Mouse (Mus musculus) gastrocnemius, postnatal 4 days (tissue): ENCODE data around the gene Eif4e2. TPM values are rescaled to one million over a fixed set of nuclear protein-coding genes. Genes with fewer than 3 reads are reported as not detected.

ENCODE experiments used
- DNase-seq, 2 experiments: peaks; one replicate each; pipeline ENCODE4 v3.0.0; 2021 to 2022; ENCODE audit warnings: low spot score in 2 of 2, mixed read lengths in 2 of 2
- total RNA-seq, 2 experiments: library from RNA; stranded (reverse); gene quantifications; 2 replicates each; pipeline ENCODE4 v1.2.3; 2021

The Eif4e2 gene
- total RNA-seq, 2 experiments from 2014 or later: 107 to 110 TPM

DNA sequence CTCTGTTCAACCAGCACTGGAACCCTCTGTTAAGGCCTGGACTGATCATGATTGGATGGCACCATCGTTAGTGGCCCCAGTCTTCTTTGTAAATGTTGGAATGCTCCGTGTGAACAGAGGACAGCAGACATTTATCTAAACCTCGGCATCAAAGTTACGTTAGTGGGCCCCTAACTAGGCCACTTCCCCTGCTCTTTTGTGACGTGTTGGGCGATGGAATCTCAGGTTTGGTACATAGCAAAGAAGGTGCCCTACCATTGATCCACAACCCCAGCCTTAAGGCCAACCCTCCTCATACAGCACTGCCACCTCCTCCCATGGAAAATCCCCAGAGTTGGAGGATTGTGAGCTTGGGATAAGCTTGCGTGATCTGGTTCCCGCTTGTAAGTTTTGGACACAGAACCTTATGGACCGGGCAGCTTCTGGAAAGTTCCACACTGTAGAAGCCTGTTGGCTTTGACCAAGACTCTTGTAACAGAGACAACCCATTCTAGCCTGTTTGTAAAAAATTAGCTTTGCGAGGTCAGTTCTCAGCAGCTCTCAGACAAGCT is 69.8 kb downstream of the Eif4e2 start:
- no peak for DNase-seq

- no peak for DNase-seq
Measured at GRCm38 (mm10) chr1:87287105-87287504, 73.4 kb downstream of the Eif4e2 start.

Other genes with a start within 250 kb of the Eif4e2 start
- not detected for gene Alppl2, start 124.0 kb upstream of the Eif4e2 start, total RNA-seq
- not detected for gene Alpi, start 112.3 kb upstream of the Eif4e2 start, total RNA-seq
- gene Akp3, start 88.9 kb upstream of the Eif4e2 start, total RNA-seq: not detected
- under 1 TPM in 1 of 2 experiments, not detected in 1; 0.07 TPM for gene Ecel1, start 57.4 kb upstream of the Eif4e2 start, total RNA-seq
- gene Prss56, start 30.6 kb upstream of the Eif4e2 start, total RNA-seq: not detected
- gene Chrnd, start 23.3 kb upstream of the Eif4e2 start, total RNA-seq: 10 to 100 TPM; 34.2 to 43.2 TPM
- 10 to 100 TPM; 24.8 to 32.9 TPM for gene Chrng, start 9.3 kb upstream of the Eif4e2 start, total RNA-seq
- 10 to 100 TPM; 25.1 to 28.5 TPM for gene Efhd1, start 50.4 kb downstream of the Eif4e2 start, total RNA-seq
- 10 to 100 TPM; 55.5 to 69.3 TPM for gene Gigyf2, start 113.1 kb downstream of the Eif4e2 start, total RNA-seq
- under 1 TPM; 0.22 to 0.54 TPM for gene Kcnj13, start 180.8 kb downstream of the Eif4e2 start, total RNA-seq